Mouse (Mus musculus): ENCODE measurements around the gene Olfr1301.

The Olfr1301 gene

GRCm38 (mm10) chr2:111750706-111751105, at the start of gene Olfr1301:
Olfr1301 (plus strand) TSS chr2:111751006.
- no peak for DNase-seq (ENCODE audit: low spot score in 2 of 2)

- no peak for DNase-seq (ENCODE audit: low spot score in 2 of 2)
These were observed 24.1 kb upstream of the Olfr1301 start for GRCm38 (mm10) chr2:111726739-111727138.

- DNase-seq (ENCODE audit: low spot score in 2 of 2): no peak
These were observed 26.3 kb downstream of the Olfr1301 start, which contains the start of gene Olfr1302 for GRCm38 (mm10) chr2:111777129-111777528. Olfr1302 (plus strand) TSS chr2:111777429.

Data from cerebellum, postnatal 4 days (tissue).